Mouse (Mus musculus): Measurements from ENCODE around the gene Il1r1.

The Il1r1 gene

GRCm38 (mm10) chr1:40224539-40225284, at the start of gene Il1r1:
TSS of gene Il1r1 (plus strand) at chr1:40225080.
- DNase-seq (ENCODE audit: low read depth, low spot score), result no peak

- DNase-seq (ENCODE audit: low read depth, low spot score), result no peak
These were observed 49.8 kb upstream of the Il1r1 start for GRCm38 (mm10) chr1:40175123-40175522.

GRCm38 (mm10) chr1:40175797-40176196, 49.1 kb upstream of the Il1r1 start:
- no peak for DNase-seq (ENCODE audit: low read depth, low spot score)

- DNase-seq (ENCODE audit: low read depth, low spot score), result no peak
These were observed 45.8 kb upstream of the Il1r1 start for GRCm38 (mm10) chr1:40179031-40179430.

- no peak for DNase-seq (ENCODE audit: low read depth, low spot score)
These were observed 45.4 kb upstream of the Il1r1 start for GRCm38 (mm10) chr1:40179493-40179892.

GRCm38 (mm10) chr1:40180861-40181260, 44.0 kb upstream of the Il1r1 start:
- no peak for DNase-seq (ENCODE audit: low read depth, low spot score)

GRCm38 (mm10) chr1:40181716-40182115, 43.2 kb upstream of the Il1r1 start:
- DNase-seq (ENCODE audit: low read depth, low spot score), result no peak

- no peak for DNase-seq (ENCODE audit: low read depth, low spot score)
These were observed 41.5 kb upstream of the Il1r1 start for GRCm38 (mm10) chr1:40183410-40183809.

- DNase-seq (ENCODE audit: low read depth, low spot score), result no peak
These were observed 36.9 kb upstream of the Il1r1 start for GRCm38 (mm10) chr1:40187961-40188360.

GRCm38 (mm10) chr1:40190025-40190424, 34.9 kb upstream of the Il1r1 start:
- no peak for DNase-seq (ENCODE audit: low read depth, low spot score)

GRCm38 (mm10) chr1:40190837-40191236, 34.0 kb upstream of the Il1r1 start:
- no peak for DNase-seq (ENCODE audit: low read depth, low spot score)

- DNase-seq (ENCODE audit: low read depth, low spot score), result no peak
These were observed 30.6 kb upstream of the Il1r1 start for GRCm38 (mm10) chr1:40194279-40194678.

GRCm38 (mm10) chr1:40213337-40214159, 11.3 kb upstream of the Il1r1 start:
- DNase-seq (ENCODE audit: low read depth, low spot score), result no peak

- DNase-seq (ENCODE audit: low read depth, low spot score), result no peak
These were observed 7.4 kb upstream of the Il1r1 start for GRCm38 (mm10) chr1:40217521-40217920.

GRCm38 (mm10) chr1:40218603-40219002, 6.3 kb upstream of the Il1r1 start:
- no peak for DNase-seq (ENCODE audit: low read depth, low spot score)

GRCm38 (mm10) chr1:40220549-40220948, 4.3 kb upstream of the Il1r1 start:
- DNase-seq (ENCODE audit: low read depth, low spot score), result no peak

- no peak for DNase-seq (ENCODE audit: low read depth, low spot score)
These were observed 3.0 kb upstream of the Il1r1 start for GRCm38 (mm10) chr1:40221864-40222263.

- no peak for DNase-seq (ENCODE audit: low read depth, low spot score)
These were observed 2.2 kb upstream of the Il1r1 start for GRCm38 (mm10) chr1:40222680-40223079.

GRCm38 (mm10) chr1:40223591-40223990, 1.3 kb upstream of the Il1r1 start:
- DNase-seq (ENCODE audit: low read depth, low spot score), result no peak

- no peak for DNase-seq (ENCODE audit: low read depth, low spot score)
These were observed 700 bp downstream of the Il1r1 start for GRCm38 (mm10) chr1:40225580-40225979.

GRCm38 (mm10) chr1:40229033-40229432, 4.2 kb downstream of the Il1r1 start:
- no peak for DNase-seq (ENCODE audit: low read depth, low spot score)

- DNase-seq (ENCODE audit: low read depth, low spot score), result no peak
These were observed 4.9 kb downstream of the Il1r1 start for GRCm38 (mm10) chr1:40229771-40230280.

- no peak for DNase-seq (ENCODE audit: low read depth, low spot score)
These were observed 5.5 kb downstream of the Il1r1 start for GRCm38 (mm10) chr1:40230336-40230735.
